ENCODE assay signal across 15 mouse cellular contexts in genomic region chr6:140642655-140643054, GRCm38 (mm10).
"Had no signal": no experiment of that assay in that cellular context is flagged by ENCODE, and none has a peak within 500 bp of the region (broad histone marks: within the 10 kb centered on the region; RNA-seq: fewer than 3 reads in every experiment).

No protein-coding gene starts in this region.

- H3K4me2 ChIP-seq: hindbrain, embryonic 15.5 days; kidney, embryonic 15.5 days; limb, embryonic 15.5 days; liver, embryonic 12.5 days; midbrain, embryonic 12.5 days; neural tube, embryonic 12.5 days; stomach, embryonic 15.5 days had no signal

- H3K4me3 ChIP-seq: hindbrain, embryonic 15.5 days; kidney, embryonic 15.5 days; left cerebral cortex, adult 2 months; limb, embryonic 15.5 days; liver, embryonic 12.5 days; midbrain, embryonic 12.5 days; myocyte; neural tube, embryonic 12.5 days; stomach, embryonic 15.5 days had no signal

- H3K4me1 ChIP-seq: hindbrain, embryonic 15.5 days; kidney, embryonic 15.5 days; limb, embryonic 15.5 days; liver, embryonic 12.5 days; midbrain, embryonic 12.5 days; neural tube, embryonic 12.5 days; stomach, embryonic 15.5 days had no signal

- DNase-seq: kidney, adult 2 months; kidney, postnatal 14 days; retina, postnatal 1 day; right cerebral cortex, postnatal 4 days; spleen, adult 18-20 months; thymus, postnatal 4 days had no signal

- H3K27me3 ChIP-seq: hindbrain, embryonic 15.5 days; kidney, embryonic 15.5 days; limb, embryonic 15.5 days; liver, embryonic 12.5 days; midbrain, embryonic 12.5 days; neural tube, embryonic 12.5 days; stomach, embryonic 15.5 days had no signal

- H3K9me3 ChIP-seq: hindbrain, embryonic 15.5 days; kidney, embryonic 15.5 days; limb, embryonic 15.5 days; liver, embryonic 12.5 days; midbrain, embryonic 12.5 days; neural tube, embryonic 12.5 days; stomach, embryonic 15.5 days had no signal

- ATAC-seq: liver, embryonic 12.5 days had no signal

- H3K9ac ChIP-seq: hindbrain, embryonic 15.5 days; kidney, embryonic 15.5 days; limb, embryonic 15.5 days; liver, embryonic 12.5 days; midbrain, embryonic 12.5 days; neural tube, embryonic 12.5 days; stomach, embryonic 15.5 days had no signal

- H3K27ac ChIP-seq: hindbrain, embryonic 15.5 days; kidney, embryonic 15.5 days; left cerebral cortex, adult 2 months; limb, embryonic 15.5 days; liver, embryonic 12.5 days; midbrain, embryonic 12.5 days; neural tube, embryonic 12.5 days; stomach, embryonic 15.5 days had no signal
